In genomic region chr17:84540603-84541002, GRCm38 (mm10) we compare ENCODE assay signal across 18 mouse cellular contexts. TPM values are rescaled to one million over a fixed set of nuclear protein-coding genes. Genes with fewer than 3 reads are reported as not detected.
DNase-seq lines count a peak whose midpoint lies in the region; ATAC-seq and TF ChIP-seq lines count a peak whose summit lies in the region.
"Had no signal": no experiment of that assay in that cellular context is flagged by ENCODE, and none has a peak within 500 bp of the region (broad histone marks: within the 10 kb centered on the region; RNA-seq: fewer than 3 reads in every experiment).

No protein-coding gene starts in this region.

- in situ Hi-C loops in CH12.LX (cut with MboI; ENCODE audit: low pct_ligation_motif_present, low pct_unique_long_range_greater_than_20kb, low sequenced_read_pairs): no loop called here

- ATAC-seq in liver, embryonic 12.5 days: no peak
- ATAC-seq in heart, embryonic 12.5 days (ENCODE audit: insufficient number of reproducible peaks, low FRiP score): no peak
- ATAC-seq: forebrain, embryonic 14.5 days; inflammation-experienced regulatory T-cells, adult 6 months had no signal

- dilution Hi-C loops in CH12.LX (cut with MboI; ENCODE audit: extremely low pct_ligation_motif_present, extremely low pct_unique_long_range_greater_than_20kb, low sequenced_read_pairs): no loop called here

- H3K4me2 ChIP-seq in liver, embryonic 12.5 days: no peak overlapping the region
- H3K4me2 ChIP-seq in CH12.LX (ENCODE audit: insufficient read depth, low read depth, poor library complexity, severe bottlenecking): no peak overlapping the region
- no peak overlapping the region for H3K4me2 ChIP-seq in heart, embryonic 12.5 days

- TF ChIP-seq CTCF in CH12.LX (conservative IDR thresholded peaks at IDR 0.05 in 1 of 2, IDR thresholded peaks at IDR 0.05 in 1 of 2; ENCODE audit: low read depth in 2 of 2, low read length in 2 of 2): no peak
- TF ChIP-seq CTCF in gastrocnemius, adult 2 months (IDR thresholded peaks at IDR 0.05): no peak

- no peaks in the 10 kb centered on the region for H3K9me3 ChIP-seq in liver, embryonic 12.5 days (replicated peaks)
- H3K9me3 ChIP-seq in CH12.LX (replicated peaks; ENCODE audit: low read length): peaks cover 2% of the 10 kb centered on the region
- H3K9me3 ChIP-seq in megakaryocyte, embryonic 14.5 days: peaks cover 9% of the 10 kb centered on the region; the same call in 1 of the 2 replicates
- 0 out of 2 replicates have a peak, but pooled peaks cover 4% of the 10 kb centered on the region for H3K9me3 ChIP-seq in heart, embryonic 12.5 days (replicated peaks)
- H3K9me3 ChIP-seq: limb, embryonic 10.5 days had no signal

- WGBS in liver, embryonic 12.5 days (ENCODE audit: insufficient replicate concordance): 48% methylated on average over 8 of the region's 8 CpGs
- WGBS in heart, embryonic 12.5 days: 76% methylated on average over 8 of the region's 8 CpGs

- DNase-seq in liver: peak; percentile 22
- no peak for DNase-seq in CH12.LX (ENCODE audit: extremely low read depth)
- DNase-seq in adipocyte (ENCODE audit: low spot score): peak; percentile 34
- DNase-seq in gastrocnemius, adult 2 months: no peak
- DNase-seq: cerebellum, adult 9-11 months; heart, postnatal 36 days; kidney, adult 9 months; lung, postnatal 10 days had no signal

- TF ChIP-seq POLR2A in CH12.LX (IDR thresholded peaks at IDR 0.05; ENCODE audit: low read depth, low read length): no peak

- no peaks in the 10 kb centered on the region for H3K27me3 ChIP-seq in liver, embryonic 12.5 days (replicated peaks)
- no peaks in the 10 kb centered on the region for H3K27me3 ChIP-seq in CH12.LX (replicated peaks)
- H3K27me3 ChIP-seq in megakaryocyte, embryonic 14.5 days (replicated peaks): no peaks in the 10 kb centered on the region
- H3K27me3 ChIP-seq in heart, embryonic 12.5 days (replicated peaks): no peaks in the 10 kb centered on the region

- intact Hi-C loops in gastrocnemius, adult 2 months (cut with DNase I): no loop called here

- H3K36me3 ChIP-seq in liver, embryonic 12.5 days: no peaks in the 10 kb centered on the region
- no peaks in the 10 kb centered on the region for H3K36me3 ChIP-seq in CH12.LX (replicated peaks in 1 of 2; ENCODE audit: control insufficient read depth in 1 of 2, insufficient read depth in 1 of 2, low read length in 1 of 2)
- no peaks in the 10 kb centered on the region for H3K36me3 ChIP-seq in megakaryocyte, embryonic 14.5 days (replicated peaks; ENCODE audit: low read length)
- no peaks in the 10 kb centered on the region; the same call in 1 of the 2 replicates for H3K36me3 ChIP-seq in heart, embryonic 12.5 days

- H3K4me1 ChIP-seq in liver, embryonic 12.5 days: no peaks in the 10 kb centered on the region
- H3K4me1 ChIP-seq in CH12.LX (ENCODE audit: control insufficient read depth in 1 of 2, insufficient read depth in 2 of 2): no peaks in the 10 kb centered on the region
- H3K4me1 ChIP-seq in megakaryocyte, embryonic 14.5 days: peaks cover 8% of the 10 kb centered on the region
- H3K4me1 ChIP-seq in heart, embryonic 12.5 days (replicated peaks): no peaks in the 10 kb centered on the region
- H3K4me1 ChIP-seq: limb, embryonic 10.5 days; midbrain, embryonic 10.5 days had no signal

- H3K4me3 ChIP-seq in liver, embryonic 12.5 days: no peak overlapping the region
- no peak overlapping the region for H3K4me3 ChIP-seq in CH12.LX (replicated peaks in 1 of 3; ENCODE audit: low read depth in 2 of 3, low read length in 2 of 3, poor library complexity in 1 of 3)
- H3K4me3 ChIP-seq in megakaryocyte, embryonic 14.5 days (replicated peaks): peak overlapping the region; percentile 16
- no peak overlapping the region for H3K4me3 ChIP-seq in gastrocnemius, adult 2 months
- no peak overlapping the region for H3K4me3 ChIP-seq in heart, embryonic 12.5 days
- H3K4me3 ChIP-seq: limb, embryonic 10.5 days; midbrain, embryonic 10.5 days had no signal

- TF ChIP-seq RAD21 in CH12.LX (IDR thresholded peaks at IDR 0.05; ENCODE audit: low read depth, low read length): no peak

- no peak overlapping the region for H3K27ac ChIP-seq in liver, embryonic 12.5 days
- no peak overlapping the region for H3K27ac ChIP-seq in CH12.LX (ENCODE audit: insufficient read depth, low read depth)
- H3K27ac ChIP-seq in gastrocnemius, adult 2 months: no peak overlapping the region
- no peak overlapping the region for H3K27ac ChIP-seq in heart, embryonic 12.5 days (ENCODE audit: poor library complexity, severe bottlenecking)
- H3K27ac ChIP-seq: limb, embryonic 10.5 days; liver, embryonic 14.5 days; midbrain, embryonic 10.5 days; stomach, postnatal 0 days had no signal

- no peak for TF ChIP-seq EP300 in CH12.LX (IDR thresholded peaks at IDR 0.05; ENCODE audit: low read length)

- H3K79me2 ChIP-seq in CH12.LX (replicated peaks; ENCODE audit: control insufficient read depth, extremely low read depth, insufficient read depth, poor library complexity, severe bottlenecking): no peaks in the 10 kb centered on the region

- H3K9ac ChIP-seq in liver, embryonic 12.5 days: no peak overlapping the region
- no peak overlapping the region for H3K9ac ChIP-seq in CH12.LX (ENCODE audit: insufficient read depth, low read depth)
- H3K9ac ChIP-seq in heart, embryonic 12.5 days: no peak overlapping the region
- H3K9ac ChIP-seq: liver, embryonic 14.5 days had no signal

TF ChIP-seq in CH12.LX, 34 proteins besides CTCF, POLR2A, EP300 and RAD21:
- TF ChIP-seq JUN (IDR thresholded peaks at IDR 0.05; ENCODE audit: insufficient read depth, low read depth, low read length) (no peak), MAFK (IDR thresholded peaks at IDR 0.05; ENCODE audit: insufficient replicate concordance, low read length) (peak; percentile 87)

RNA-seq across cellular contexts. Expression of gene Plekhh2, which starts 28.9 kb away (rescaled TPM):
- 0.76 and 0.81 TPM in 2 replicates for polyA plus RNA-seq in liver, embryonic 12.5 days (2016; fragmentation: Nextera tagmentation; extraction: Ambion mirVana)
- total RNA-seq in CH12.LX (2012; rRNA removed) (1.6 and 1.7 TPM in 2 replicates), CH12.LX (2014; rRNA removed) (0.21 and 0.27 TPM in 2 replicates)
- 0.87 and 1.1 TPM in 2 replicates for polyA plus RNA-seq in CH12.LX (2012; ENCODE audit: insufficient read length, low read depth)
- not detected in 2 replicates for polyA plus RNA-seq in megakaryocyte, embryonic 14.5 days (2012; ENCODE audit: insufficient read depth, low replicate concordance)
- 1 to 10 TPM in 1 of 2 experiments, under 1 TPM in 1; 0.77 to 1.7 TPM for total RNA-seq in gastrocnemius, adult 2 months (2021)
- polyA plus RNA-seq in heart, embryonic 12.5 days (2016; fragmentation: Nextera tagmentation; extraction: Ambion mirVana): 3.3 and 3.6 TPM in 2 replicates
- total RNA-seq: neutrophil, adult 5-6 weeks had no signal
- polyA plus RNA-seq: inflammation-experienced regulatory T-cells, adult 6 months had no signal

Comparison
In these comparisons a context has a peak if more than half of its experiments do, and no peak if none do; other contexts are left out.
1. DNase-seq: peak in liver (single experiment) and adipocyte (single experiment); none in CH12.LX (single experiment) and gastrocnemius, adult 2 months (single experiment).